Mouse (Mus musculus) cortical plate, adult 2 months (tissue): Measurements from ENCODE around the gene Igsf8.

Experiments used
- CTCF ChIP-seq: fragments of 200-500 bp; IDR thresholded peaks from 2 replicates; pipeline ENCODE4 v1.5.1; 2011; ENCODE audit warnings: mild to moderate bottlenecking, control low read depth, low read length; ENCODE audit not compliant: insufficient read depth; ENCODE audit errors: extremely low read depth
- POLR2A ChIP-seq: fragments of 200-500 bp; IDR thresholded peaks from 2 replicates; pipeline ENCODE4 v1.6.1; 2011; ENCODE audit warnings: mild to moderate bottlenecking, low read length, control low read depth; ENCODE audit not compliant: insufficient read depth; ENCODE audit errors: extremely low read depth

DNA sequence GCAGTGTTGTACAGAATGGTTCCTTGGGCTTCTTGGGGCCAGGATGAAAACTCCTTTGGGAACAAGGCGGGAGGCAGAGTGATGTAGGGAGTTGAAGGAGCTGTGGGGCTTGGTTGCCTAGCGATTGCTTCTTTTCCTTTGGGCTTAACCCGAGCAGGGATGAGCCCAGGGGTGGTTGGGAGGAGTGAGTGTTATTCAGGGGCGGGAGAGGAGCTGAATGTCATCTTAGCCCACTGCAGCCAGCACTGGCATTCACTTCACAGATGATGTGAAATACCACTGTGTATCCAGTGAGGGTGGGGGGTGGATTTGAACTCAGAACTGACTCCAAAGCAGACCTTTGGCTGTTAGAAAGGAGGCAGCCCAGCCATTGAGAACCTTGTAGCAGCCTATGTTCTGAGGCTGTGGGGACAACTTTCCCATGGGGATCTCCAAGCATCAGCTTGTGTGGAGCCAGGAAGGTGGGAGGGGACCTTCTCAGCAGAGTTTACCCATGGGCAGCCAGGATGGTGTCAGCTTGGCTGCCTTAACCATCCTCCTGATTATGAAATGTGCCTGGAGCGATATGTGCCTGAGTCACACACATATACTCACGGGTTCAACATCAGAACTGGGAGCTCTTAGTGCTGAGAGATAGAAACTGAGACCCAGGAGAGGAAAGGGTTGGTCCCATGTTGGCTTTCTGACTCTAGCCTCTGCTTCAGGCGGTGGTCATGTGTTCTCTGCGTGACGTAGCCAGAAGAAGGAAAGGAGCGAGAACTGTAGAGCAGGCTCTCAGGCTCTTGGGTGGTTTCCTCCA is 52.4 kb downstream of the Igsf8 start:
- TF ChIP-seq CTCF (no peak), POLR2A (peak; percentile 69; the same call in 1 of the 2 replicates)
